Mouse (Mus musculus) gastrocnemius, postnatal 36 days (tissue): Measurements from ENCODE around the gene Trim50. TPM values are rescaled to one million over a fixed set of nuclear protein-coding genes. Genes with fewer than 3 reads are reported as not detected.
"Not testable (repeated sequence)": the region's sequence is repeated elsewhere in the genome, so short reads cannot be mapped to it uniquely, and the experiment has no call there.

Source experiments
- DNase-seq, 2 experiments: peaks; one replicate each; pipeline ENCODE4 v3.0.0; 2022
- intact Hi-C: fragments of 180-260 bp; cut with DNase I; formaldehyde crosslinking; loops from one replicate; pipeline ENCODE4 v1.15.1; 2025
- total RNA-seq, 2 experiments: library from RNA; stranded (reverse); gene quantifications; 2 replicates each; pipeline ENCODE4 v1.2.3; 2021

Trim50 gene
- total RNA-seq, 2 experiments from 2014 or later = not detected

DNA sequence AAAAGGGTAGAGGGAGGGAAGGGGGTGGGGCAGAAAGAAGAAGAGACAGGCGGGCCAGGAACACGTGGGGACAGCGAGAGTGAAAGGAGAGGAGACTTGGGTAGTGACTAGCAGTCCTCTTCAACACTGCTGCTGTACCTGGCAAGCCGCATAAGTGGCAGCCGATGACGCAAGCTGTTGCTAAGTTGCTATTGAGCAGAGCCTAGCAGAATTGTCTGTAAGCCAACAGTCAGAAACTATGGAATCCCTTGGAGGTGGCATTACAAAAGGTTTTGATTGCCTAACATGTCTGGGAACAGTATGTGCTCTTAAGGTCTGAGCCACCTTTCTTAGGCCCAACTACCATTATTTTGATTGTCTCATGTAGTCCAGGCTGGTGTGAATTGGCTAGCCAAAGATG, 15.2 kb downstream of the Trim50 start:
- intact Hi-C loops = loop anchor here (10.0 kb wide), 1 partner anchor 134 kb away; no protein-coding TSS in a partner anchor
- no peak for DNase-seq

DNA sequence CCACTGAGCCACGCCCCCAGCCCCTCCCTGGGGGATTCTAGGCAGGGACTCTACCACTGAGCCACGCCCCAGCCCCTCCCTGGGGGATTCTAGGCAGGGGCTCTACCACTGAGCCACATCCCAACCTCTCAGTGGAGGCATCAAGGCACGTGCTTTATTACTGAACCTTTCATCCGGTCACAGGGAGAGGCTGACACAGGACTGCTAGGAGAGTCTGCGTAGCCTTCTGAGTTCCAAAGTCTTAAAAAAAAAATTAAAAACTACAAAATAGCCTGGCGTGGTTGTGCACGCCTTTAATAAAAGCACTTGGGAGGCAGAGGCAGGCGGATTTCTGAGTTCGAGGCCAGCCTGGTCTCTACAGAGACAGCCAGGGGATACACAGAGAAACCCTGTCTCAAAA, 16.1 kb downstream of the Trim50 start:
- intact Hi-C loops = loop anchor here (10.0 kb wide), 1 partner anchor 134 kb away; no protein-coding TSS in a partner anchor

DNA sequence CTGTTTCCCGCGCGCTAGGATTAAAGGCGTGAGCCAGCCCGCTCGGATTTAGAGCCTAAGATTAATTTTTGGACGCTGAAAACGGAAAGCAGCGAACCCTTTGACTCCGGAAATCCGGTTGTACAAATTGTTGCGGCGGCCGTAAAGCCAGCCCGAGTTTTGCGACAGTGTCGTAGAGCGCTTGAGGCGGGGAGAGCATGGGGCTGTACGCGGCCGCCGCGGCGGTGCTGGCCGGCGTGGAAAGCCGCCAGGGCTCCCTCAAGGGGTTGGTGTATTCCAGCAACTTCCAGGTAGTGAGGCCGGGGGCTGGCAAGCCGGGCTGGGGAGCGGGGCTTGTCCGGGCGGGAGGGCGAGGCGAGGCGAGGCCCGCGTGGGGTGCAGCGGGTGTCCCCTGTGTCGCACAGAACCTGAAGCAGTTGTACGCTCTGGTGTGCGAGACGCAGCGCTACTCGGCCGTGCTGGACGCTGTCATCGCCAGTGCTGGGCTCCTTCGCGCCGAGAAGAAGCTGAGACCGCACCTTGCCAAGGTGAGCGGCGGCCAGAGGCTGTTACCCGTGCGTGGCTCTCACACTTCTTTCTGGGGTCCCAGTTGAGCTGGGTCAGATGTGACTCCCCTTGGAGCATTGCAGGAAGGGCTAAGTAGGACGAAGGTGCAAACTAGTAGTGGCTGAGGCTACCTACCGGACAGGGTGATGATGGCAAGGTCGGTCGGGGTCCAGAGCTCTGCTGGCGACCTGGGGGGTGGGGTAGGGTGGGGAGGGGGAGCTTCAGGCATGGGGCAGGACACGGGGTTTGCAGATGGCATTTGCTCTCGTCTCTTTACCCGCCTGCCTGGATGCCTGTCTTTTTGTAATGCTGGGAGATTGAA, 16.9 kb downstream of the Trim50 start, which contains the start of gene Nsun5:
Gene Nsun5, plus strand, starts transcription at position 167 of the 868 bp plus-strand sequence.
- intact Hi-C loops = loop anchor here (10.0 kb wide), 1 partner anchor 135 kb away; no protein-coding TSS in a partner anchor
- peak; percentile 93 for DNase-seq

More for the DNA sequence above, 16.1 kb downstream of the Trim50 start:
- DNase-seq = not testable (repeated sequence)

DNA sequence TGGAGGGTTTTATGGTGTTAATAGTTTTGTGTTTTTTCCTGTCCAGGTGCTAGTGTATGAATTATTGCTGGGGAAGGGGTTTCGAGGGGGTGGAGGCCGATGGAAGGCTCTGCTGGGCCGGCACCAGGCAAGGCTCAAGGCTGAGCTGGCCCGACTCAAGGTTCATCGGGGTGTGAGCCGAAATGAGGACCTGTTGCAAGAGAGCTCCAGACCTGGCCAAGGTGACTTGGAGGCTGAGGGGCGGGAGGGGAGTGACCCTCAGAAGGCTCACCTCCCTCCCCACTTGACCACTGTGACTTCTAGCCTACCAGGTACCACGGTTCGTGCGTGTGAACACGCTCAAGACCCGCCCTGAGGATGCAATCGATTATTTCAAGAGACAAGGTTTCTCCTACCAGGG, 18.1 kb downstream of the Trim50 start:
- intact Hi-C loops = no loop called here

DNA sequence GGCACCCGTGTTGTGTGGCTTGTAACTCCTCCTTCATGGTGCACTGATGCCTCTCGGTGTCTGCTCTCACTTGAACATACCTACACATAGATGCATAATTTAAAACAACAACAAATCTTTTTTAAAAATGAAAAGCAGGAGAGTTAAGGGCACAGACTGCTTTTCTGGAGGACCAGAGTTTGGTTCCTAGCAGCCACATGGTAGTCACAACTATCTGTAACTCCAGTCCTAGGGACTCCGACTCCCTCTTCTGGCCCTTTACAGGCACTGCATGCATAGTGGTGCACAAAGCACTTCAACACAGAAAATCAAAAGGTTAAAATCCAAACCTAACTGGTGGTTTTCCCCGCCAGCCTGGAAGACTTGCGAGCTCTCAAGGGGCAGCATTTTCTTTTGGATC, 20.5 kb downstream of the Trim50 start:
- intact Hi-C loops = no loop called here
- no peak for DNase-seq

More for the DNA sequence above, 18.1 kb downstream of the Trim50 start:
- DNase-seq = no peak

DNA sequence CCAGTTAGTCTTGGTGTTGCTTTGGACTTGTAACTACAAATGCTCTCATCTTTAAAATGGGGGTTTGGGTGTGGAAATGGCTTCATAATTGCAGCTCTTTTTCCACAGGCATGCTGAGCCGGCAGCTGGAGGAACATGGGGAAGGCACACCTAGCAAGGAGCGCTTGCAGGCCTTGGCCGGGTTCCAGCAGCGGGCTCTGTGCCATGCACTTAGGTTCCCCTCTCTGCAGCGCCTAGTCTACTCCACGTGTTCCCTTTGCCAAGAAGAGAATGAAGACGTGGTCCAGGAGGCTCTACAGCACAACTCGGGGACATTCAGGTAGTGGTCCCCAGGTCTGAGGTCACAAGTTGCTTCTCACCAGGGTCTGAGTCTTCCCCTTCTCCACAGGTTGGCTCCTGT, 22.1 kb downstream of the Trim50 start:
- intact Hi-C loops = no loop called here
- no peak for DNase-seq

DNA sequence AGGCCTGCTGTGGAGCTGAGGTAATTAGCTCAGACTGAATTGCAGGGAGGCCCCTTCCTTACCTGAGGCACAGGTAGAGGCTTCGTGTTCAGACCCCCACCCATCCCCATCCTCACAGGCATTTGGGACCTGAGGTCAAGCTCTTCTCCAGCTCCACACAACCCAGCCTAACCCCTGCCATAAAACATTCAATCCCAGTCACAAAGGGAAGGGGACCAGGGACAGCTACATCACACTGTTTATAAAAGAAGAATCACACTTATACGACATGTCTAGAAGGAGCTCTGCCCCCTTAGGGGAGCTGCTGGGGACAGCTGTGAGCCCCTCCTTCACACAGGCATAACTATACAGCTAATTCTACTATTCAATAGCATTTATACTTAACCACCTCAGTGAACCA, 23.2 kb downstream of the Trim50 start:
- intact Hi-C loops = no loop called here
- no peak for DNase-seq

DNA sequence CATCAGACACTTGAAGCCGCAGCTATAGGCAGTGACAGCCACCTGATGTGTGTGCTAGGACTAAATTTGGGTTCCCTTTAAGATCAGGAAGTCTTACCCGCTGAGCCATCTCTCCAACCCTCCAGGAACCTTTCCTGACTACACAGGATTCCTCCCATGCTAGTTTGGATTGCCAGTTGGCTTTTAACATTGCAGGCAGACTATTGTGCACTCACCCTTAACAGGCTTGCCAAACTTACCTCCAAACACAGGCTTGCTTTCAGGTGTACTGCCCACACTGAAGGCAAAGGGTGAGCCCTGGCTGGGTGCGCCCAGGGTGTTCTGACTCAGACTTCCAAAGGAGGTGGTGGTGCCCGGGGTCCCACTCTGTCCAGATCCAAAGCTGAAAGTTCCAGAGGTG, 27.6 kb downstream of the Trim50 start:
- intact Hi-C loops = no loop called here
- no peak for DNase-seq

DNA sequence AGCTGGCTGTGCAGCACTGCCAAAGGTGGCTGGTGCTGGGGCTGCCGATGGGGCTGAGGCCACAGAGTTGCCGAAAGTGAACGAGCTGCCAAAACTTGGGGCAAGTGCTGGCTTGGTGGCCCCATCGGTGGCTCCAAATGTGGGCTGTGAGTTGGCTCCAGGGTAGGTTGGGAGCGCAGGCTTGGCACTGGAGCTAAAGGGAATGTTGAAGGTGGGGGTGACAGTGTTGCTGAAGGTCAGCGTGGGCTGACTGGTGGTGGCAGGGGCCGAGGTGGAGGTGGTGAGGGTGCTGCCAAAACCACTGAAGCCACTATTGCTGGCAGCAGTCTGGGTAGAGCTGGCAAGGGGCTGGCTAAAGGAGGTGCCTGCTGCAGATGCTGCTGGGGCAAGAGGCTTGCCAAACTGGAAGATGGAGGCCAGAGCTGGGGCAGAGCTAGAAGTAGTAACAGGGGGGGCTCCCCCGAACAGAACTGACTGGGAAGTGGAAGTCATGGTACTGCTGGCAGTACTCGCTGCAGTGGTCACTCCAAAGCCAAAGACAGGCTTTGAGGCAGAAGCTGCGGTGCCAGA, 28.3 kb downstream of the Trim50 start:
- intact Hi-C loops = no loop called here
- no peak for DNase-seq

DNA sequence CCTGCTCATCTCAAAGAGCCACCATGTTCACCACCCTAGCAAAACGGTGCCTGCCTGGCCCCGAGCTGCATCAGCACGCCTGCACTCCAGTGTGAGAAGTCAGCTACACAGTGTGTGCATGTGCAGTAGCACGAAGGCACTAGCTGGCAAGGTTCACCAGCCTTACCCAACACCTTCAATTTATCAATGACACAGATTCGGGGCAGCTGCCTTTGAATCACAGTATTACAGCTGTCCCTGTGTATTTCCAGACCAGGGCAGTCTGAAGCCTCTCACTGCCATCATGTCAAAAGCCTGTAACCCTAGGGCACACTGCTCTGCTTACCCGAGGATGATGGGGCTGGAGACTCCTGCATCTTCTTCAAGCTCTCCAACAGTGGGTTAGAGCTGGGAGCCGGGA, 29.7 kb downstream of the Trim50 start:
- intact Hi-C loops = no loop called here
- no peak for DNase-seq

DNA sequence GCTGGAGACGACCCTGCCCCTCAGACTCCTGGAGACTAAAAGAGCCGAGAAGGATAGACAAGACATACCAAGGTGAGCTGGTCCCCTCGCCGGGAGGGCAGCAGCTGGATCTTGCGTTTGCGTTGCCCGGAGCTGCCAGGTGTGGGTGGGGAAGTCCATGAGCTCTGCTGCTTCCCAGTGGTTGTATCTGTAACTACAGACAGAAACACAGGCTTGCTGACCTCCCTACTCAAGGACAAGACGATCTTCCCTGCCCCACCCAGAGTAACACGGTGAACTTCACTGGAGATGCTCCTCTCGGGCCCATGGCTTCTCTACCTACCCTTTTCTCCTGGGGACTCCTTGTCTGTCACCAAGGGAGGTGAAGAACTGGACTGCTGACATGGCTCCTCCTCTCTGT, 30.7 kb downstream of the Trim50 start:
- DNase-seq = no peak
- intact Hi-C loops = no loop called here

DNA sequence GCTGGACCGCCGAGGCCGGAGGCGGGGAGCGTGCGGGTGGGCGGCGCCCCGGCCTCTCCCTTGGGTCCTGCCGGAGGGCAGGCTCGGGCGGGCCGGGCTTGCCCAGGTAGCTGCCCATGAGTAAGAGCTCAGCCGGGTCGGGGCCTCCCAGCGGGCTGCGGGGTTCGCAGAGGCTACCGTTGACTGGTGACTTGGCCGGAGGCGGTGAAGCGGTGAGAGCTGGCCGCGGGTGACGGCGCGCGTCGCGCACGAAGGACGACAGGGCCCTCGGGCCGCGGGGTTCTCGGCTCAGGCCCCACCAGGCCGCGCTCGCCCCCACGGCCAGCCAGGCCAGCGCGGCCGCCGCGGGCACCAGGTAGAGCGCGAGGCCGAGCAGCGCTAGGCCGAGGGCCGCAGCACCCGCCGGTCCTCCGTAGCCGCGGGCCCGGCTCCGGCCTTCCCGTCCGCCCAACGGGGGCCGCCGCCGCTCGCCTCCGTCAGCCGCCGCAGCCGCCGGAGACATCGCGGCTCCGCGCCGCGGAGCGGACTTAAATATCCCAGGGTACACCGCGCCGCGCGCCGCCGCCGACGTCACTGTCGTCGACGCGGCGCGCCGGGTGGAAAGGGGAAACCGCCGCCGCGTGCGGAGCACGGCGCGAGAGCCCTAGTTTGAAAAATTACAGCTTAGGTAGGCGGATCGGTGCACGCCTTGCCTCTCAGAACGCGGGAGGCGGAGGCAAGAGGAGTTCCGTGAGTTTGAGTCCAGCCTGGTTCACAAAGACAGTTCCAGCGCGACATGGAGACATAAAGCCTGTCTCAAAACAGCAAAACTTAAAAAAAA, 41.1 kb downstream of the Trim50 start, which contains the start of gene Pom121:
Gene Pom121, minus strand, starts transcription at position 543 of the 820 bp plus-strand sequence.
- intact Hi-C loops = loop anchor here (10.0 kb wide), 1 partner anchor 371 kb away; no protein-coding TSS in a partner anchor
- DNase-seq = peak; percentile 63 to 69

DNA sequence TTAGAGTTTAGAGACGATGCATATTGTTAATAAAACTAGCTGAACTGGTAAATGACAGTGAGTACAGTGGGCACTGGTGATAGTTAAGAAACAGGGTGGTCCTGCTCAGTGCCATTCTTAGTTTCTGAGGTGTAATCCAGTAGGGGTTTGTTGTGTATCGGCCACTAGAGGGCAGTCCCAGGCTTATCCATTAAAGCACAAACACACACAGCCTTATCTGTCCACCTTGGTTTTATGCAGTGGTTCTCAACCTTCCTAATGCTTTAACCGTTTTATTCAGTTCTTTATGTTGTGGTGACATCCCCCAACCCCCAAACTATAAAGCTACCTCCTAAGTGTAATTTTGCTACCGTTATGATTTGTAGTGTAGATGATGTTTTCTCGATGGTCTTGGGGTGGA, 42.7 kb downstream of the Trim50 start:
- no peak for DNase-seq
- intact Hi-C loops = loop anchor here (5.0 to 10.0 kb wide), 2 partner anchors 146 to 369 kb away; no protein-coding TSS in a partner anchor

DNA sequence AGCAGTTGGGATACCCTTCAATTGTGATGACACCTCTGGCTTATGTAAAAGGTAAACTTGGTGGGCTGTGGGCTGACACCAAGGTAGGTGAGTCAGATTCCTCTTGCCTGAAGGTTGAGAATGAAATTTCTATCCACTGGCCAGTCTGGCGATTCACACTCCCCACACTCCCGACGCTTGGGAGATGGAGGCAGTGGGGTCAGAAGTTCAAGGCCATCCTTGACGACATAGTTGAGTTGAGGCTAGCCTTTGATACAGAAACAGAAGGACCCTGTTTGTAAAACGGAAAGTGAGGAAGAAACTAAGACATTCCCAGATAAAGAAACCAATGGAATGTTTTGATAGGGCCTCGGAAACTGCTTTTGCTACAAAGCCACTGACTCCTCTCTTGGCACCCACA, 46.3 kb downstream of the Trim50 start:
- no peak for DNase-seq
- intact Hi-C loops = loop anchor here (5.0 to 10.0 kb wide), 2 partner anchors 143 to 365 kb away; no protein-coding TSS in a partner anchor

DNA sequence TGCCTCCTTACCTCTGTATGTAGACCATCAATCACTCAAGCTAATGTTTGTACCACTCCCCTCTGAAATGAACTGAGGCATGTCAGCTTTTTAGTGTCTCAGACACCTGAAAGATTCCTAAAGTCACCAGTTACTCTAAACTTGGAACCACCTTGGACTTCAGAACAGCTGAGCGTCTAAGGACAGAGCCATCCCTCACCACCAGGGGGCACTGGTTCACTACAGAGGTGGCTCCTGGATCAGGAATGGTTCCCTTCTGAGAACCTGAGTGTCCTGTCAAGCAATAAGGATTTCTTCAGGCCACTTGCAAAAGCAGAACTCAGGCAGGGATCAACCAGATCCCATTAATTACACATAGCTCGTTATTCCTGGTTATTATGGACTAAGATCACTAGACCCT, 47.1 kb downstream of the Trim50 start:
- DNase-seq = peak; percentile 63 to 78
- intact Hi-C loops = loop anchor here (2.0 kb wide), 1 partner anchor 95 kb away; no protein-coding TSS in a partner anchor

DNA sequence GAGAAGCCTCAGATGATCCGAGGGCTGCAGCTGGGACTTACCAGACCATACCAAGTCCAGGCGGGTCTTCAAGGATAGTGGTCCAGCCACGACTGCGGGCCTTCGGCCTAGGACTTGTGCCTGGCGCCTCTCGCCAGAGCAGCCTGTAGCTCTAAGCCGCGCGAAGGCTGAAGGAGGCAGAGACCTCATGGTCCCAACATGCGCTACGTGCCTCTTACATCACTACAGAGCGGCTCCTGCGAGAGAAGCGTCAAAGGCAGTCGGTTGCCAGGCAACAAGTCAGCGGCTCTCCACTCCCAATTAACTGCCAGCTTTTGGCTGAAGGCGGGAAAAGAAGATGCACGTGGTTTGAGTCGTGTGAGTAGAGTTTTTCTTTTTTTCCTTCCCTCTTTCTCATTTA, 51.5 kb downstream of the Trim50 start:
- intact Hi-C loops = no loop called here

DNA sequence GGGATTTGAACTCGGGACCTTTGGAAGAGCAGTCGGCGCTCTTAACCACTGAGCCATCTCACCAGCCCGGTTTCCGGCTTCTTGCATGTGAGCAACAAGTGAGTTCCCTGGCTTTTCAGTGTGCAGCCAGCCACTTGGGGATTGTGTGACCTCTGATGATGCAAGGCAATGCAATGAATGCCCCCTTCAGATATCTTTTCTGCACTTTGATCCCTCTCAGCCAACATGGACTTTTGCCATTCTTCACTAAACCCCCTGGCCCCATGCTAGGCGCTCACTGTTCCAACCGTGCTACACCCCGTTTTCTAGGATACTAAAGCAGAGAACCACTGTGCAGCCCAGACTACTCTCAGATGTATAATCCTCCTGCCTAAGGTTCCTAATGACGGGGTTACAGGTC, 52.3 kb downstream of the Trim50 start:
- no peak for DNase-seq
- intact Hi-C loops = no loop called here

More for the DNA sequence above, 51.5 kb downstream of the Trim50 start:
- DNase-seq = no peak

DNA sequence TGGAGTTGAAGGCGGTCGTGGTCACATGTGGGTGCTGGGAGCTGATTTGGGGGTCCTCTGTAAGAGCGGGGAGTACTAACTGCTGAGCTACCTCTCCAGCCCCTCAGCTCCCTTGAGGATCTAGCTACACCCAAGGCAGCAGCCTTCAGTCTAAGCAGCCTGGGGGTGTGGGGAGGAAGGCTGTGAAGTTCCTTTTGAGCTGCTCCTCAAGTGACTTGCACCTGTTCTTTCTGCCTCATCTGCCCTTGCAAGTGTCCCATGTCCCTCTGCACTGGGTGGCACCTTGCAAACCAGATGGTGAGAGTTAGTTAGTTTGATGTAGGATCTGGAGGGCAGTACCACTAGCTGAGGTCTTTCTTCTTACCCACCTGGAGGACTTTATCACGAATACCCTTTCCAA, 55.0 kb downstream of the Trim50 start:
- no peak for DNase-seq

DNA sequence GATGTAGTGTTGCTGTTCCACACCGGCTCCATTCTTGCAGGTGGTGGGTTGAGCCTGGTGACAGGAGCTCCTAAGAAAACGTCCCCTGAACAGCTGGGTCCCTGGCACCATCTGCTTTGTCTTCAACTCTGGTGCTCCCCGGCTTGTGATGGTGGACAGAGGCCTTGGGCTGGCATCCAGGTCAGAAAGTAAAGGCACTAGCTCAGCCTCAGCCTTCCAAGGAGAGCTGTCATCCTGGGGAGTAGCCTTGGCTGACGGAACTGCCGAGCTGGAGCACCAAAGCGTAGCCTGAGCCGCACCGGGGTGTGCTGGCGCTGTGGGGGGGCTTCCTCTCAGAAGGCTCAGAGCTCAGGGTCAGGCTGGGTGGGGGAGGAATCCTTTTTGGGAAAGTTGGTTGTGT, 57.2 kb downstream of the Trim50 start:
- no peak for DNase-seq
- intact Hi-C loops = loop anchor here (5.0 kb wide), 1 partner anchor 77 kb away; no protein-coding TSS in a partner anchor

More for the DNA sequence above, 55.0 kb downstream of the Trim50 start:
- intact Hi-C loops = no loop called here
